Mouse (Mus musculus) small intestine, adult 2 months (tissue): ENCODE data around the gene Rasgrf2. TPM values are rescaled to one million over a fixed set of nuclear protein-coding genes. Genes with fewer than 3 reads are reported as not detected.

Experiments
- H3K27ac ChIP-seq: fragments of 200-500 bp; 2 replicates; pipeline ENCODE4 v1.5.1; 2012; ENCODE audit warnings: low read depth, low read length, control low read depth, inconsistent platforms; ENCODE audit not compliant: insufficient read depth
- H3K27me3 ChIP-seq: fragments of 200-500 bp; 2 replicates; pipeline ENCODE4 v1.6.1; 2012; ENCODE audit warnings: mild to moderate bottlenecking, moderate library complexity, low read length, inconsistent platforms; ENCODE audit not compliant: control insufficient read depth, insufficient read depth
- H3K36me3 ChIP-seq: fragments of 200-500 bp; 2 replicates; pipeline ENCODE4 v1.6.1; 2012; ENCODE audit warnings: mild to moderate bottlenecking, low read length, control low read depth, inconsistent platforms; ENCODE audit not compliant: control insufficient read depth, insufficient read depth
- H3K4me1 ChIP-seq: fragments of 200-500 bp; 2 replicates; pipeline ENCODE4 v1.6.1; 2012; ENCODE audit warnings: low read length, inconsistent platforms, mixed read lengths; ENCODE audit not compliant: control insufficient read depth, insufficient read depth, insufficient read length
- H3K4me3 ChIP-seq: fragments of 200-500 bp; 2 replicates; pipeline ENCODE4 v1.5.1; 2012; ENCODE audit warnings: low read depth, mild to moderate bottlenecking, control low read depth, inconsistent platforms, low read length, moderate library complexity
- CTCF ChIP-seq: fragments of 200-500 bp; IDR thresholded peaks from 2 replicates; pipeline ENCODE4 v1.5.1; 2012; ENCODE audit warnings: low read depth, mild to moderate bottlenecking, control low read depth, inconsistent platforms, low read length, moderate library complexity, mixed read lengths; ENCODE audit not compliant: insufficient replicate concordance, insufficient read length; ENCODE audit errors: extremely low read depth
- POLR2A ChIP-seq: fragments of 200-500 bp; IDR thresholded peaks from 2 replicates; pipeline ENCODE4 v1.6.1; 2012; ENCODE audit warnings: low read depth, mild to moderate bottlenecking, control low read depth, inconsistent platforms, low read length, moderate library complexity
- WGBS: fragments of 180-500 bp; shearing (Covaris S2); methylation state at CpG from one replicate; pipeline ENCODE4 v1.1.7; 2018; 5-methylcytosine and 5-hydroxymethylcytosine counted together
- polyA plus RNA-seq: library from polyadenylated mRNA; depleted of rRNA; stranded (reverse); fragments of >200 nt; gene quantifications from 2 replicates; pipeline ENCODE4 v1.2.3, GENCODE M21; 2012

Gene Rasgrf2
- polyA plus RNA-seq, 1 experiment: 5.2 TPM

DNA sequence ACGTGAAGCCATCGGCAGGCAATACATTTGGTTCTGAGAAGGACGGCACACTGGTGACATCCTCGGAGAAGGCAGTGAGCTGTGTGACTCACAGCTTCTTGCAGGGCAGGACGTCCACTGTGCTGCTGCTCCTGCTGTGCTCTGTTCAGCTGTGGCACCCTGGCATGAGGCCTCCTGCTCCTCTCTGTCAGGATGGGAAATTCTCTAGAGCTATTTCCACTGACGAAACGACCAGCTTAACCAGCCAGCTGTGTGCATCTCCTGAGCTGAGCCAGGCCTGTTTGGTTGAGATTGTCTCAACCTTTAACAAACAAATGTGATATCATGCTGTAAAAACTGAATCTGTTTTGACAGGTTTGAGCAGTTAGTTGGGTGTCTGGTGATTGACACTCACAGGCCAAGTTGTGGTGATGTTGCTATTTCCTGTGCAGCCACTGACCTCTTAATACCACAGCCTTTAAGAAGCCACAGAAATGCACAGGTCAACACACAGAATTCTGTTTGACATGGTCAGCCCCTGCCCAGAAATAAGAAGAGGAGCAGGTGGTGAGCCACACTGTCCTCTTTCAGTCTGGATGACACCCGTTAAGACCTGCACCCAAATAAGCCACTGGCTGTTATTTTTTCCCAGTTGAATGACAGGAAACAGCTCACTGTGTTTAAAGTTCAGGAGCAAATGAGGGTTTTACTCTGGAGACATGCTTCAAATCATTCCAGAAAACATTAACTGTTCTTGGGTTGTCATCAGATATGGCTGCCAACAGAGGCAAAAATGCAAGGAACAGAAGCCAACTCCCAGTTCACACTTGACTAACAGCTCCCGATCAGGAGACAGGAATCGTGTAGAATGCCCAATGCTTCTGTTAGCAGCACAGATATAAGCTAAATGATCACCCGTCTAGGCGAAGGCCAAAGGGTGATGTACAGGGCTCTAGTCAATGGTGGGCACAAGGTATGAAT lies 36.0 kb downstream of the Rasgrf2 start:
- Histone ChIP-seq H3K36me3 (no peaks in the 10 kb centered on the region), H3K4me1 (peaks cover 4% of the 10 kb centered on the region), H3K4me3 (no peak overlapping the region), H3K27ac (no peak overlapping the region), H3K27me3 (no peaks in the 10 kb centered on the region)
- WGBS: 65% methylated on average over 12 of the region's 12 CpGs
- no peak for TF ChIP-seq POLR2A

DNA sequence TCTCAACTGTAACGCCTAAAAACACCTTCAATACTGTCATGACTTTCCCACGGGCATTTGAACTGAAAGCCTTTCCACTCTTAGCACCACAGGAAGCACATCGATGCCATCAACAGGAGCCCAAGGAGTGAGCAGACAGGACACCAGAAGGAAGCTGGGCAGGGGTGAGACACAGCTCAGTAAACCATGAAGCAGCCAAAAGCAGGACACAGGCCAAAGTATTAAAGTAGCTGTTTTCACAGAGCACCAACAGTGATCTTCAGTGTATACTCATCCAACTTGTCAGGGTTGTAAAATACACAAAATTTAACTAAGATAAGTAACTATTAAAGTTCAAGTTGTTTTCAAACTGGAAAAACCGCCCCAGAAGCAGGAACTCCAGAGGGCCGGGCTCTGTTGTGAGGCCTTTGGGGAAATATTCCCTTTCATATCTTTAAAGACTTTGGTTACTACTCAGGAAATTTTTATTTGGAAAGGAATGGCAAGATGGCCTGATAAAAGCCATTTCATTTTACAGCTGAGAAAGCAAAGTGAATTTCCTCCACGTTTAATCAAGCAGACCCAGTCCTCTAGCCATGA lies 37.7 kb downstream of the Rasgrf2 start:
- Histone ChIP-seq H3K4me1 (peaks cover 4% of the 10 kb centered on the region), H3K27me3 (no peaks in the 10 kb centered on the region), H3K36me3 (no peaks in the 10 kb centered on the region), H3K27ac (0 out of 2 replicates have a peak overlapping the region, but pooled peaks have one; percentile 15), H3K4me3 (no peak overlapping the region)
- no peak for TF ChIP-seq CTCF
- TF ChIP-seq POLR2A: no peak
- WGBS: 29% methylated on average over 6 of the region's 6 CpGs

DNA sequence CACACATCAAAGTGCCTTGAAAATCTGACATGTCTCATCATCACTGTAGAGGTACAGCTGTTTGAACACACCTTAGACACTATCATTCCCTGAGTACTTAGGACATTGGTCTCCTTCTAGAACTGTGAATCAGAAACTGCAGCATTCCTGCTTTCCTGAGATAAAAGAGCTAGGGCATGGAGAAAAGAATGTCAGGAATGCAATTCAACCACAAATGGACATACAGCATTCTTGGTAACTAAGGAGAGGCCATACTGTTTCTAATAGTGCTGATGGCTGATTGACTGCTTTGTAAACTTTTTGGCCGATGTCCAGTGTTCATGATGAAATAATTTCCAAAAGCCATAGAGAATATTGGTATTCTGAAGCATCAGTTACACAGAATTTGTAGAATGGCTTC lies 58.3 kb downstream of the Rasgrf2 start:
- 83% methylated on average over 1 of the region's 1 CpGs for WGBS
- TF ChIP-seq CTCF: no peak
- TF ChIP-seq POLR2A: no peak
- H3K4me1 ChIP-seq: no peaks in the 10 kb centered on the region
- H3K27ac ChIP-seq: no peak overlapping the region
- H3K36me3 ChIP-seq: no peaks in the 10 kb centered on the region
- no peaks in the 10 kb centered on the region for H3K27me3 ChIP-seq
- no peak overlapping the region for H3K4me3 ChIP-seq

DNA sequence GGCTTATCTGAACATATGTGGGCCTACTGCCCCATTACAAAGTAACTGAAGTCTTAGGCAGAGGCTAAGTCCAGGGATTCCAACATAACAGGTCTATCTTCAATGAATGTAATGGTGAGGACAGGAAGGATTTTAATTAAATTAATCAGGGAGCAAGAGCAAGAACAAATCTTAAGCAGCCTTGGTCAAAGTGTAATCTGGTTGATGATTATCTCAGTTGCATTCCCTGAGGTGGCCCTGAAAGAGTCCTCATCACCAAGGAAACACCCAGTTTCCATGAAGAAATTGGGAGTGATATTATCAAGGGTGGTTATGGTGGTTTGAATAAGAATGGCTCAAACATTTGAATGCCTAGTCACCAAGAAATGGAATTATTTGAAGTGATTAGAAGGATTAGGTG lies 62.8 kb downstream of the Rasgrf2 start:
- Histone ChIP-seq H3K36me3 (no peaks in the 10 kb centered on the region), H3K27me3 (no peaks in the 10 kb centered on the region), H3K4me3 (no peak overlapping the region), H3K27ac (no peak overlapping the region), H3K4me1 (no peaks in the 10 kb centered on the region)
- no peak for TF ChIP-seq CTCF
- no peak for TF ChIP-seq POLR2A

DNA sequence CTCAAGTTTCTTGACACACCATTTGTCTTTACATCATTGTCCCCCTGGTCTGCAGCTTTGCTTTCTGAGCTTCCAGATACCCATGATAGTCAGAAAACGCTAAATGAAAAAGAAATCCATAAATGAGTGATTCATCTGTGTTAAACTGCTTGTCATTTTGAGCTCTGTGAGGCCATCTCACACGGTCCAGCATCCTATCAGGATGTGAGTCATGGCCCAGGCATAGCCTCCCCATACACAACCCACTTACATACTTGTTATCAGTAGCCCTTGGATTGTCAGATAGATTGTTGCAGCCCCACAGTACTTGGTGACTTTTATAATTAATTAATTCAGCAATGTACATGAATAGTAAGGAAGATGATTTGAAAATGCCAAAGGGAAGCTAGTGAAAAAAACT lies 63.6 kb downstream of the Rasgrf2 start:
- TF ChIP-seq POLR2A (no peak), CTCF (no peak)
- Histone ChIP-seq H3K27me3 (no peaks in the 10 kb centered on the region), H3K27ac (no peak overlapping the region), H3K36me3 (no peaks in the 10 kb centered on the region), H3K4me3 (no peak overlapping the region), H3K4me1 (no peaks in the 10 kb centered on the region)
- WGBS: 66% methylated on average over 2 of the region's 2 CpGs

DNA sequence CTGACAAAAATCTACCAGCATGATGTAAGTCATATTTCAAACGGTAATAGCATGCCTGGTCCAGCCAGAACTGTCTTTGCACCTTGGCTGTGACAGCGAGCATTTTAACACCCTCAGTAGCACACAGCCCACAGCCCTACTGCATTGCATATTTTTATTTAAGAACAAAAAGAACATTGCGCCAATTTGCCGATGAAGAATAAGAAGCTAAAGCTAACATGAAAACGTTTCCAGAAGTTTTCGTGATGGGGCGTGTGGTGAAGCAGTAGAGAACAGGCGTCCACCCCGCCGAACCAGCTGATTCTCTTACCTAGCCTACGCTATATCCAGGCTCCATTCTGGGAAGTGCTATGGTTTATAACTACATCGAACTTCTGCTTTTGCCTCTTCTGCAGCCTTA lies 77.7 kb downstream of the Rasgrf2 start:
- Histone ChIP-seq H3K36me3 (peaks cover 9% of the 10 kb centered on the region), H3K4me3 (no peak overlapping the region), H3K4me1 (no peaks in the 10 kb centered on the region), H3K27ac (no peak overlapping the region), H3K27me3 (no peaks in the 10 kb centered on the region)
- 93% methylated on average over 12 of the region's 12 CpGs for WGBS
- TF ChIP-seq POLR2A (no peak), CTCF (no peak)

DNA sequence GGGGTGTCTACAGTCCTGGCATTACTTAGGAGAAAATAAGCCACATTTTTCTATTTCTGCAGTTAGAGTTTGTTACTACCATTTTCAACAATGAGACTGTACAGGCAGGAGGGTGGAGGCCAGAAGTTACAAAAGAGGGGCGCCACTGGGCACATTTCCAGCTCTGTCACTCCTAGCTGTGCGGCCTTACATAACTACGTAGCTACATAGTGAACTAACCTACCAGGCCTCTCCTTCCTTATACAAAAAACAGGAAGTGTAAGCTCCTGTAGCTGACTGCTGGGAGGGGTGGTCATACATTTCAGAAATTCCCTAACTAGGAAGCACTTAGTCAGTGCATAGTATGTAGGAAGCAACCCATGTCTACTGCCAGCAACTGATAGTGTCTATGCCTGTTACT lies 78.5 kb downstream of the Rasgrf2 start:
- 91% methylated on average over 3 of the region's 3 CpGs for WGBS

More for the DNA sequence above, 78.5 kb downstream of the Rasgrf2 start:
- Histone ChIP-seq H3K27ac (no peak overlapping the region), H3K27me3 (no peaks in the 10 kb centered on the region), H3K4me3 (no peak overlapping the region), H3K36me3 (peaks cover 9% of the 10 kb centered on the region), H3K4me1 (no peaks in the 10 kb centered on the region)
- TF ChIP-seq POLR2A (no peak), CTCF (no peak)
